Mouse (Mus musculus): ENCODE data around the gene Ccnd2. TPM values are rescaled to one million over a fixed set of nuclear protein-coding genes. Genes with fewer than 3 reads are reported as not detected.

The Ccnd2 gene
- total and polyA plus RNA-seq, 2 experiments from 2014 or later = 31.1 to 383 TPM

- peak; percentile 39 for ATAC-seq (ENCODE audit: insufficient read depth, low read depth)
- DNase-seq (ENCODE audit: low spot score) = peak; percentile 63
- 15% methylated on average over 4 of the region's 4 CpGs for WGBS
These were observed 65.3 kb downstream of the Ccnd2 start for GRCm38 (mm10) chr6:127086739-127087138.

GRCm38 (mm10) chr6:127081820-127082219 lies 70.2 kb downstream of the Ccnd2 start:
- DNase-seq (ENCODE audit: low spot score) = no peak

More at GRCm38 (mm10) chr6:127086739-127087138, 65.3 kb downstream of the Ccnd2 start:
- TF ChIP-seq EP300 (IDR thresholded peaks at IDR 0.05; ENCODE audit: low read depth) (no peak), CTCF (IDR thresholded peaks at IDR 0.05; ENCODE audit: low read depth) (peak; percentile 58)
- no peaks in the 10 kb centered on the region for H3K4me1 ChIP-seq (ENCODE audit: control insufficient read depth, insufficient read depth)
- H3K27ac ChIP-seq (ENCODE audit: low read depth) = no peak overlapping the region
- H3K36me3 ChIP-seq (replicated peaks; ENCODE audit: control insufficient read depth, insufficient read depth, low read length) = peaks cover 40% of the 10 kb centered on the region
- no peak overlapping the region for H3K4me3 ChIP-seq (ENCODE audit: low read depth, low read length)
- H3K27me3 ChIP-seq (ENCODE audit: control insufficient read depth, insufficient read depth, low read length) = no peaks in the 10 kb centered on the region
- no peaks in the 10 kb centered on the region for H3K9me3 ChIP-seq (replicated peaks; ENCODE audit: control insufficient read depth, low read length)
- no peak overlapping the region for H3K9ac ChIP-seq (replicated peaks; ENCODE audit: low read depth, low read length)
- H3K4me2 ChIP-seq (ENCODE audit: low read depth, low read length) = no peak overlapping the region

GRCm38 (mm10) chr6:127079867-127080731 lies 71.9 kb downstream of the Ccnd2 start:
- Histone ChIP-seq H3K4me2 (ENCODE audit: low read depth, low read length) (peak overlapping the region; percentile 96), H3K4me1 (ENCODE audit: control insufficient read depth, insufficient read depth) (peaks cover 4% of the 10 kb centered on the region; the same call in 1 of the 2 replicates), H3K36me3 (replicated peaks; ENCODE audit: control insufficient read depth, insufficient read depth, low read length) (no peaks in the 10 kb centered on the region), H3K9me3 (replicated peaks; ENCODE audit: control insufficient read depth, low read length) (no peaks in the 10 kb centered on the region), H3K4me3 (ENCODE audit: low read depth, low read length) (peak overlapping the region; percentile 55), H3K27me3 (ENCODE audit: control insufficient read depth, insufficient read depth, low read length) (peaks cover 19% of the 10 kb centered on the region), H3K9ac (replicated peaks; ENCODE audit: low read depth, low read length) (peak overlapping the region; percentile 50), H3K27ac (ENCODE audit: low read depth) (no peak overlapping the region)
- 5% methylated on average over 56 of the region's 59 CpGs for WGBS
- TF ChIP-seq EP300 (IDR thresholded peaks at IDR 0.05; ENCODE audit: low read depth) (no peak), CTCF (IDR thresholded peaks at IDR 0.05; ENCODE audit: low read depth) (peak; percentile 46)
- DNase-seq (ENCODE audit: low spot score) (peak; percentile 70), ATAC-seq (ENCODE audit: insufficient read depth, low read depth) (peak; percentile 77)

More at GRCm38 (mm10) chr6:127081820-127082219, 70.2 kb downstream of the Ccnd2 start:
- 77% methylated on average over 6 of the region's 6 CpGs for WGBS
- H3K36me3 ChIP-seq (replicated peaks; ENCODE audit: control insufficient read depth, insufficient read depth, low read length) = no peaks in the 10 kb centered on the region
- no peak overlapping the region for H3K4me2 ChIP-seq (ENCODE audit: low read depth, low read length)
- no peak for ATAC-seq (ENCODE audit: insufficient read depth, low read depth)
- peaks cover 19% of the 10 kb centered on the region for H3K27me3 ChIP-seq (ENCODE audit: control insufficient read depth, insufficient read depth, low read length)
- no peak overlapping the region for H3K4me3 ChIP-seq (ENCODE audit: low read depth, low read length)
- H3K9ac ChIP-seq (replicated peaks; ENCODE audit: low read depth, low read length) = no peak overlapping the region
- TF ChIP-seq EP300 (IDR thresholded peaks at IDR 0.05; ENCODE audit: low read depth) (no peak), CTCF (IDR thresholded peaks at IDR 0.05; ENCODE audit: low read depth) (no peak)
- H3K9me3 ChIP-seq (replicated peaks; ENCODE audit: control insufficient read depth, low read length) = no peaks in the 10 kb centered on the region
- no peak overlapping the region for H3K27ac ChIP-seq (ENCODE audit: low read depth)
- peaks cover 4% of the 10 kb centered on the region; the same call in 1 of the 2 replicates for H3K4me1 ChIP-seq (ENCODE audit: control insufficient read depth, insufficient read depth)

Other genes with a start within 250 kb of the Ccnd2 start
- not detected in 2 replicates for gene Dyrk4, start 230.4 kb downstream of the Ccnd2 start, total RNA-seq (2014; rRNA removed; ENCODE audit: low replicate concordance)
- gene Dyrk4, start 230.4 kb downstream of the Ccnd2 start, polyA plus RNA-seq (2015; fragmentation: Nextera tagmentation; extraction: Ambion mirVana) = 0.05 and 0.15 TPM in 2 replicates
- 12.9 and 14.9 TPM in 2 replicates for gene Rad51ap1, start 212.6 kb downstream of the Ccnd2 start, total RNA-seq (2014; rRNA removed; ENCODE audit: low replicate concordance)
- gene Rad51ap1, start 212.6 kb downstream of the Ccnd2 start, polyA plus RNA-seq (2015; fragmentation: Nextera tagmentation; extraction: Ambion mirVana) = 9.4 and 9.5 TPM in 2 replicates
- 3.8 and 5.3 TPM in 2 replicates for gene D6Wsu163e, start 212.2 kb downstream of the Ccnd2 start, total RNA-seq (2014; rRNA removed; ENCODE audit: low replicate concordance)
- gene D6Wsu163e, start 212.2 kb downstream of the Ccnd2 start, polyA plus RNA-seq (2015; fragmentation: Nextera tagmentation; extraction: Ambion mirVana) = 10.7 and 11.9 TPM in 2 replicates
- not detected in 2 replicates for gene Fgf6, start 136.6 kb downstream of the Ccnd2 start, total RNA-seq (2014; rRNA removed; ENCODE audit: low replicate concordance)
- not detected in 2 replicates for gene Fgf6, start 136.6 kb downstream of the Ccnd2 start, polyA plus RNA-seq (2015; fragmentation: Nextera tagmentation; extraction: Ambion mirVana)
- 1.1 TPM in 1 of 2 replicates, not detected in the other for gene Fgf23, start 79.3 kb downstream of the Ccnd2 start, total RNA-seq (2014; rRNA removed; ENCODE audit: low replicate concordance)
- gene Fgf23, start 79.3 kb downstream of the Ccnd2 start, polyA plus RNA-seq (2015; fragmentation: Nextera tagmentation; extraction: Ambion mirVana) = 0.05 TPM in 1 of 2 replicates, not detected in the other
- gene Tigar, start 42.6 kb downstream of the Ccnd2 start, total RNA-seq (2014; rRNA removed; ENCODE audit: low replicate concordance) = 9.0 and 21.1 TPM in 2 replicates
- 14.4 and 15.6 TPM in 2 replicates for gene Tigar, start 42.6 kb downstream of the Ccnd2 start, polyA plus RNA-seq (2015; fragmentation: Nextera tagmentation; extraction: Ambion mirVana)

All from heart, postnatal 0 days (tissue).